In genomic region chr2:119326161-119327101, GRCm38 (mm10) we compare ENCODE assay signal across 8 mouse cellular contexts. TPM values are rescaled to one million over a fixed set of nuclear protein-coding genes. Genes with fewer than 3 reads are reported as not detected.
DNase-seq lines count a peak whose midpoint lies in the region; ATAC-seq and TF ChIP-seq lines count a peak whose summit lies in the region.

No protein-coding gene starts in this region.

- peak overlapping the region; percentile 19 for H3K4me3 ChIP-seq in thymus, adult 2 months (ENCODE audit: control insufficient read depth, insufficient read depth, low read length)
- peak overlapping the region; percentile 48 for H3K4me3 ChIP-seq in midbrain, embryonic 13.5 days (replicated peaks)

- no peak for TF ChIP-seq POLR2A in thymus, adult 2 months (IDR thresholded peaks at IDR 0.05; ENCODE audit: control insufficient read depth, extremely low read depth, insufficient read depth, low read length, poor library complexity)

- H3K9ac ChIP-seq in midbrain, embryonic 13.5 days (replicated peaks): peak overlapping the region; percentile 61

- H3K36me3 ChIP-seq in thymus, adult 2 months (ENCODE audit: control insufficient read depth, insufficient read depth, low read length): no peaks in the 10 kb centered on the region
- H3K36me3 ChIP-seq in midbrain, embryonic 13.5 days: no peaks in the 10 kb centered on the region

- peak overlapping the region; percentile 79 for H3K4me2 ChIP-seq in midbrain, embryonic 13.5 days (replicated peaks)

- no peaks in the 10 kb centered on the region for H3K9me3 ChIP-seq in midbrain, embryonic 13.5 days

- peaks cover 34% of the 10 kb centered on the region for H3K4me1 ChIP-seq in thymus, adult 2 months (replicated peaks; ENCODE audit: control insufficient read depth, insufficient read depth, low read length)
- peaks cover 72% of the 10 kb centered on the region for H3K4me1 ChIP-seq in midbrain, embryonic 13.5 days (replicated peaks)

- peaks cover 19% of the 10 kb centered on the region; the same call in 1 of the 2 replicates for H3K27me3 ChIP-seq in thymus, adult 2 months (ENCODE audit: control insufficient read depth, insufficient read depth, low read length)
- peaks cover 98% of the 10 kb centered on the region for H3K27me3 ChIP-seq in midbrain, embryonic 13.5 days

- TF ChIP-seq CTCF in thymus, adult 2 months (IDR thresholded peaks at IDR 0.05; ENCODE audit: borderline replicate concordance, control insufficient read depth, extremely low read depth, insufficient read depth, low read length, poor library complexity): no peak

- no peak overlapping the region for H3K27ac ChIP-seq in thymus, adult 2 months (ENCODE audit: control insufficient read depth, insufficient read depth, low read length)
- no peak overlapping the region for H3K27ac ChIP-seq in midbrain, embryonic 13.5 days

- WGBS in thymus, adult 2 months: 2% methylated on average over 60 of the region's 61 CpGs
- WGBS in midbrain, embryonic 13.5 days: under 1% methylated on average over 61 of the region's 61 CpGs

- DNase-seq in cerebellum, adult 11-12 months: peak; percentile 22
- DNase-seq in cerebellum, postnatal 36 days: no peak
- DNase-seq in thymus, adult 2 months: no peak
- no peak for DNase-seq in thymus, postnatal 0 days (ENCODE audit: low spot score)
- DNase-seq in layer of hippocampus, postnatal 10 days (ENCODE audit: low spot score in 2 of 2): no peak

- ATAC-seq in inflammation-experienced regulatory T-cells, adult 6 months: peak; percentile 29
- no peak for ATAC-seq in midbrain, embryonic 13.5 days
- no peak for ATAC-seq in activated CD4-positive, CD25-positive, alpha-beta regulatory T cell, adult 4 months

RNA-seq across cellular contexts. Expression of gene Dll4, which starts 0.8 kb away (rescaled TPM):
- 17.6 and 18.9 TPM in 2 replicates for polyA plus RNA-seq in thymus, adult 2 months (2012; rRNA removed)
- 15.1 and 15.9 TPM in 2 replicates for polyA plus RNA-seq in thymus, postnatal 0 days (2015; fragmentation: Nextera tagmentation; extraction: Ambion mirVana)
- polyA plus RNA-seq in inflammation-experienced regulatory T-cells, adult 6 months (2017; shearing (Covaris generic)): not detected
- polyA plus RNA-seq in midbrain, embryonic 13.5 days (2015; fragmentation: Nextera tagmentation; extraction: Ambion mirVana): 5.4 and 5.9 TPM in 2 replicates
- total RNA-seq in layer of hippocampus, postnatal 10 days (2021): 1 to 10 TPM; 7.4 to 7.6 TPM
- not detected for polyA plus RNA-seq in activated CD4-positive, CD25-positive, alpha-beta regulatory T cell, adult 4 months (2017; shearing (Covaris generic))

RNA-seq across cellular contexts. Expression of gene Chac1, which starts 24.6 kb away (rescaled TPM):
- 1.1 TPM in 2 replicates for polyA plus RNA-seq in thymus, adult 2 months (2012; rRNA removed)
- 0.13 and 0.30 TPM in 2 replicates for polyA plus RNA-seq in thymus, postnatal 0 days (2015; fragmentation: Nextera tagmentation; extraction: Ambion mirVana)
- not detected for polyA plus RNA-seq in inflammation-experienced regulatory T-cells, adult 6 months (2017; shearing (Covaris generic))
- polyA plus RNA-seq in midbrain, embryonic 13.5 days (2015; fragmentation: Nextera tagmentation; extraction: Ambion mirVana): 4.0 and 4.3 TPM in 2 replicates
- 1 to 10 TPM; 7.6 to 7.8 TPM for total RNA-seq in layer of hippocampus, postnatal 10 days (2021)
- not detected for polyA plus RNA-seq in activated CD4-positive, CD25-positive, alpha-beta regulatory T cell, adult 4 months (2017; shearing (Covaris generic))

RNA-seq across cellular contexts. Expression of gene Vps18, which starts 37.9 kb away (rescaled TPM):
- polyA plus RNA-seq in thymus, adult 2 months (2012; rRNA removed): 28.4 and 30.5 TPM in 2 replicates
- 12.3 and 12.4 TPM in 2 replicates for polyA plus RNA-seq in thymus, postnatal 0 days (2015; fragmentation: Nextera tagmentation; extraction: Ambion mirVana)
- 1 to 10 TPM; 5.5 to 6.1 (median 5.9) TPM for polyA plus RNA-seq in inflammation-experienced regulatory T-cells, adult 6 months (2017; shearing (Covaris generic))
- polyA plus RNA-seq in midbrain, embryonic 13.5 days (2015; fragmentation: Nextera tagmentation; extraction: Ambion mirVana): 26.0 and 26.3 TPM in 2 replicates
- 10 to 100 TPM; 31.7 to 34.3 TPM for total RNA-seq in layer of hippocampus, postnatal 10 days (2021)
- 1 to 10 TPM; 4.7 to 7.1 TPM for polyA plus RNA-seq in activated CD4-positive, CD25-positive, alpha-beta regulatory T cell, adult 4 months (2017; shearing (Covaris generic))

RNA-seq across cellular contexts. Expression of gene Rhov, which starts 55.4 kb away (rescaled TPM):
- polyA plus RNA-seq in thymus, adult 2 months (2012; rRNA removed): 2.6 and 3.5 TPM in 2 replicates
- polyA plus RNA-seq in thymus, postnatal 0 days (2015; fragmentation: Nextera tagmentation; extraction: Ambion mirVana): 3.9 and 4.2 TPM in 2 replicates
- polyA plus RNA-seq in inflammation-experienced regulatory T-cells, adult 6 months (2017; shearing (Covaris generic)): under 1 TPM in 1 of 3 experiments, not detected in 2; 0.57 TPM
- polyA plus RNA-seq in midbrain, embryonic 13.5 days (2015; fragmentation: Nextera tagmentation; extraction: Ambion mirVana): 15.1 and 15.5 TPM in 2 replicates
- total RNA-seq in layer of hippocampus, postnatal 10 days (2021): 10 to 100 TPM; 12.4 to 15.6 TPM
- not detected for polyA plus RNA-seq in activated CD4-positive, CD25-positive, alpha-beta regulatory T cell, adult 4 months (2017; shearing (Covaris generic))
